Mouse (Mus musculus) ovary, postnatal 36 days (tissue): Measurements from ENCODE around the gene Strip1.

Experiments used
- DNase-seq: peaks from one replicate; pipeline ENCODE4 v3.0.0; 2022; ENCODE audit warnings: low spot score, mixed read lengths

The Strip1 gene

GRCm38 (mm10) chr3:107627641-107628040, 3.9 kb downstream of the Strip1 start:
- no peak for DNase-seq

- DNase-seq: no peak
Measured at GRCm38 (mm10) chr3:107626751-107627150, 4.7 kb downstream of the Strip1 start.

- DNase-seq: no peak
Measured at GRCm38 (mm10) chr3:107625536-107625935, 6.0 kb downstream of the Strip1 start.

GRCm38 (mm10) chr3:107624424-107624823, 7.1 kb downstream of the Strip1 start:
- no peak for DNase-seq

GRCm38 (mm10) chr3:107622537-107622936, 9.0 kb downstream of the Strip1 start:
- DNase-seq: no peak

- DNase-seq: no peak
Measured at GRCm38 (mm10) chr3:107621286-107622075, 10.0 kb downstream of the Strip1 start.

- DNase-seq: no peak
Measured at GRCm38 (mm10) chr3:107619911-107620310, 11.6 kb downstream of the Strip1 start.

- no peak for DNase-seq
Measured at GRCm38 (mm10) chr3:107617800-107618199, 13.7 kb downstream of the Strip1 start.

GRCm38 (mm10) chr3:107612902-107613525, 18.5 kb downstream of the Strip1 start:
- DNase-seq: peak; percentile 63

GRCm38 (mm10) chr3:107611394-107611793, 20.1 kb downstream of the Strip1 start:
- no peak for DNase-seq

- DNase-seq: no peak
Measured at GRCm38 (mm10) chr3:107609376-107609775, 22.1 kb downstream of the Strip1 start.

- no peak for DNase-seq
Measured at GRCm38 (mm10) chr3:107608808-107609207, 22.7 kb downstream of the Strip1 start.

GRCm38 (mm10) chr3:107607221-107607620, 24.3 kb downstream of the Strip1 start:
- DNase-seq: no peak

GRCm38 (mm10) chr3:107605304-107605703, 26.2 kb downstream of the Strip1 start:
- peak; percentile 57 for DNase-seq

GRCm38 (mm10) chr3:107600127-107600526, 31.4 kb downstream of the Strip1 start:
- no peak for DNase-seq

- no peak for DNase-seq
Measured at GRCm38 (mm10) chr3:107597586-107598389, 33.7 kb downstream of the Strip1 start.

GRCm38 (mm10) chr3:107597134-107597533, 34.4 kb downstream of the Strip1 start:
- DNase-seq: no peak

- DNase-seq: peak; percentile 35
Measured at GRCm38 (mm10) chr3:107596559-107596958, 34.9 kb downstream of the Strip1 start.

GRCm38 (mm10) chr3:107595938-107596461, 35.5 kb downstream of the Strip1 start:
- no peak for DNase-seq

GRCm38 (mm10) chr3:107595264-107595937, 36.1 kb downstream of the Strip1 start:
- DNase-seq: no peak

- no peak for DNase-seq
Measured at GRCm38 (mm10) chr3:107594662-107595263, 36.7 kb downstream of the Strip1 start, which contains the start of gene Alx3. TSS of gene Alx3 (plus strand) at chr3:107595031.
